In the genomic region with DNA sequence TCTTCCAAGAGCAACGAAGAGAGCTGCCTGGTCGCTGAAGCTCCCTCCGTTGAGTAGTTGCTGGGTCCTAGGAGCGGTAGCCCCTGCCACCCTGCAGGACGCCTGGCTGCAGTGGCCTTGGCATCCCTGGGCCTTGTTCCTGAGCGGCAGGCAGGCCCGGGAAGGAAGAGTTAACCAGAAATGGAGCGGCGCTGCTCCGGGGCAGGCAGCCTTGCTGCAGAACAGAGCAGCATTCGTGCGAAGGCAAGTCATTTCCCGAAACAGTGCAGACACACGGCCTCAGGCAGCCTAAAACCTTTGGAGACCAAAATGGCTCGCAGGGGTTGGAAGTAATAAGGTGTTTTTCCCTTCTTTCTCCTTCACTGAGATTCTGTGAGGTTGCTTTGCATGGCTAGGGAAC, we compare ENCODE assay signal across 9 mouse cellular contexts. TPM values are rescaled to one million over a fixed set of nuclear protein-coding genes. Genes with fewer than 3 reads are reported as not detected.
DNase-seq lines count a peak whose midpoint lies in the region; ATAC-seq and TF ChIP-seq lines count a peak whose summit lies in the region.
"Had no signal": no experiment of that assay in that cellular context is flagged by ENCODE, and none has a peak within 500 bp of the region (broad histone marks: within the 10 kb centered on the region; RNA-seq: fewer than 3 reads in every experiment).

No protein-coding gene starts in this region.

- intact Hi-C loops in left cerebral cortex, postnatal 25 days (cut with DNase I) = no loop called here

- peak; percentile 72 to 74 for DNase-seq in cerebellum, postnatal 10 days
- no peak for DNase-seq in cerebellum, adult 11 months
- DNase-seq in lung, embryonic 14.5 days = peak; percentile 13
- DNase-seq in lung, postnatal 36 days = no peak
- DNase-seq in MN1 (ENCODE audit: low spot score) = no peak
- no peak for DNase-seq in left cerebral cortex, postnatal 25 days (ENCODE audit: low spot score in 2 of 2)

- no peak for ATAC-seq in lung, embryonic 14.5 days (ENCODE audit: insufficient read depth)
- no peak for ATAC-seq in kidney, embryonic 16.5 days (ENCODE audit: low FRiP score, low TSS enrichment)
- peak; percentile 30; the same call in 1 of the 2 replicates for ATAC-seq in neural tube, embryonic 15.5 days (ENCODE audit: low FRiP score)

- no peaks in the 10 kb centered on the region for H3K9me3 ChIP-seq in lung, embryonic 14.5 days (ENCODE audit: low read depth, low read length)
- H3K9me3 ChIP-seq in kidney, embryonic 16.5 days (ENCODE audit: low read length) = no peaks in the 10 kb centered on the region
- H3K9me3 ChIP-seq in neural tube, embryonic 15.5 days (replicated peaks) = no peaks in the 10 kb centered on the region

- H3K4me3 ChIP-seq in lung, embryonic 14.5 days (ENCODE audit: low read depth, low read length) = no peak overlapping the region
- H3K4me3 ChIP-seq in kidney, embryonic 16.5 days (ENCODE audit: low read length) = no peak overlapping the region
- no peak overlapping the region for H3K4me3 ChIP-seq in neural tube, embryonic 15.5 days (replicated peaks)

- no peak for TF ChIP-seq CTCF in lung, embryonic 14.5 days (IDR thresholded peaks at IDR 0.05; ENCODE audit: low read depth)

- no peaks in the 10 kb centered on the region for H3K4me1 ChIP-seq in lung, embryonic 14.5 days (ENCODE audit: insufficient read depth)
- peaks cover 13% of the 10 kb centered on the region for H3K4me1 ChIP-seq in kidney, embryonic 16.5 days (ENCODE audit: insufficient read depth, low read length)
- peaks cover 27% of the 10 kb centered on the region for H3K4me1 ChIP-seq in neural tube, embryonic 15.5 days

- H3K27ac ChIP-seq in lung, embryonic 14.5 days (ENCODE audit: low read depth) = no peak overlapping the region
- H3K27ac ChIP-seq in kidney, embryonic 16.5 days (ENCODE audit: low read length) = peak overlapping the region; percentile 46
- H3K27ac ChIP-seq in neural tube, embryonic 15.5 days (replicated peaks) = peak overlapping the region; percentile 71

- peak overlapping the region; percentile 20; the same call in 1 of the 2 replicates for H3K4me2 ChIP-seq in lung, embryonic 14.5 days
- H3K4me2 ChIP-seq in kidney, embryonic 16.5 days (replicated peaks; ENCODE audit: low read depth, low read length) = 0 out of 2 replicates have a peak overlapping the region, but pooled peaks have one; percentile 10
- H3K4me2 ChIP-seq in neural tube, embryonic 15.5 days = peak overlapping the region; percentile 44

- no peaks in the 10 kb centered on the region for H3K36me3 ChIP-seq in lung, embryonic 14.5 days (ENCODE audit: insufficient read depth)
- H3K36me3 ChIP-seq in kidney, embryonic 16.5 days (ENCODE audit: insufficient read depth, low read length) = no peaks in the 10 kb centered on the region
- H3K36me3 ChIP-seq in neural tube, embryonic 15.5 days = no peaks in the 10 kb centered on the region

- no peak overlapping the region for H3K9ac ChIP-seq in lung, embryonic 14.5 days
- peak overlapping the region; percentile 46 for H3K9ac ChIP-seq in kidney, embryonic 16.5 days (replicated peaks; ENCODE audit: low read length)
- peak overlapping the region; percentile 36 for H3K9ac ChIP-seq in neural tube, embryonic 15.5 days (replicated peaks)

- 34% methylated on average over 15 of the region's 15 CpGs for WGBS in lung, embryonic 14.5 days
- WGBS in kidney, embryonic 16.5 days = 42% methylated on average over 15 of the region's 15 CpGs
- WGBS in neural tube, embryonic 15.5 days = 18% methylated on average over 15 of the region's 15 CpGs

- no peaks in the 10 kb centered on the region for H3K27me3 ChIP-seq in lung, embryonic 14.5 days (ENCODE audit: insufficient read depth, low read length)
- no peaks in the 10 kb centered on the region for H3K27me3 ChIP-seq in kidney, embryonic 16.5 days (ENCODE audit: insufficient read depth, low read length)
- no peaks in the 10 kb centered on the region for H3K27me3 ChIP-seq in neural tube, embryonic 15.5 days (replicated peaks)

RNA-seq across cellular contexts. Expression of a gene that starts 50.5 kb away (rescaled TPM):
- polyA plus RNA-seq in lung, embryonic 14.5 days (2014; fragmentation: Nextera tagmentation; extraction: Ambion mirVana) = 11.0 and 11.4 TPM in 2 replicates
- polyA plus RNA-seq in kidney, embryonic 16.5 days (2015; fragmentation: Nextera tagmentation; extraction: Ambion mirVana) = 41.6 and 41.9 TPM in 2 replicates
- polyA plus RNA-seq in neural tube, embryonic 15.5 days (2015; fragmentation: Nextera tagmentation; extraction: Ambion mirVana) = 26.0 and 26.9 TPM in 2 replicates
- total RNA-seq in left cerebral cortex, postnatal 25 days (2021) = 10 to 100 TPM; 14.6 TPM
- total RNA-seq: neutrophil, adult 5-6 weeks had no signal

Comparison
In these comparisons a context has a peak if more than half of its experiments do, and no peak if none do; other contexts are left out.
1. DNase-seq: peak in cerebellum, postnatal 10 days (2 of 2) and lung, embryonic 14.5 days (single experiment); none in cerebellum, adult 11 months (single experiment), lung, postnatal 36 days (single experiment), MN1 (single experiment) and left cerebral cortex, postnatal 25 days (0 of 2).
2. Peak in every context shown above with its lines, with median percentiles within 50 percentile points of each other: H3K4me2 ChIP-seq.